Mouse (Mus musculus) left cerebral cortex, adult 11 months (tissue): Measurements from ENCODE around the gene Trip11.

Experiments used
- DNase-seq: peaks from one replicate; pipeline ENCODE4 v3.0.0; 2022; ENCODE audit warnings: low spot score

Gene Trip11

DNA sequence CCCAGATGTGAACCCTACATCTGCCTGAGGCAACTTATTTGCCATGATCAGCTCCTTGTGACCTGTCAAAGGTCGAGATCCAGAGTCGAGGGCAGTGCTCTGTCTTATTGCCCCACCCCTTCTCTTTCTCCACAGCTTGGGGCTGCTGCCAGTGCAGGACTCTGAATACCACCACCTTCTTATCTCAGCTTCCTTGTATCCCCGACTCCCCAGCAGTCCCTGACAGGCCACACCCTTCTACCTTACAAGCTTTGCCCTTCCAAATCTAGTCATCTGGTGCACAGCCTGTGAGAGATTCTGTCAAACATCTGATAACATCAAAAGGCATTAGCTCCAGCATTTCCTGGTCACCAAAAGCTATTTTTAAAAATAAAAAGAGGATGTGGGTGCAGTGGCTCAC lies 91.5 kb downstream of the Trip11 start:
- no peak for DNase-seq

DNA sequence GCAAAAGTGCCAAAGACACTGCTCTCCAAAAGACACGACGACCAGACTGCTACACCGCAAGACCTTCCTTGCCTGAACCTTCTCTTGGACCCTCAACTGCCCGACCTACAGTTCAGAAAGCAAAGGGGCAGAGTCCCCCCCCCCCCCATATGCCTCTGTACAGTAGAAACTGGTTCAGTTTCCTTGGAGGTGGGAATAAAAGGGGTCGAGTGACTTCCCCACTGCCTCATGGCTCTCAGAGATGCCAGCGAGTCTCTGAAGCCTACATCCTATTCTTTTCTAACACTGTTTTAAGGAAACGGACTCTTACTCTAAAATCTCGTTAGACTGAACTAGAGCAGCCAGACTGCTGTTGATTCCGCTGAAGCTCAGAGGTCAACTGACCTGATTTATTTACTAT lies 93.5 kb downstream of the Trip11 start:
- DNase-seq = no peak

DNA sequence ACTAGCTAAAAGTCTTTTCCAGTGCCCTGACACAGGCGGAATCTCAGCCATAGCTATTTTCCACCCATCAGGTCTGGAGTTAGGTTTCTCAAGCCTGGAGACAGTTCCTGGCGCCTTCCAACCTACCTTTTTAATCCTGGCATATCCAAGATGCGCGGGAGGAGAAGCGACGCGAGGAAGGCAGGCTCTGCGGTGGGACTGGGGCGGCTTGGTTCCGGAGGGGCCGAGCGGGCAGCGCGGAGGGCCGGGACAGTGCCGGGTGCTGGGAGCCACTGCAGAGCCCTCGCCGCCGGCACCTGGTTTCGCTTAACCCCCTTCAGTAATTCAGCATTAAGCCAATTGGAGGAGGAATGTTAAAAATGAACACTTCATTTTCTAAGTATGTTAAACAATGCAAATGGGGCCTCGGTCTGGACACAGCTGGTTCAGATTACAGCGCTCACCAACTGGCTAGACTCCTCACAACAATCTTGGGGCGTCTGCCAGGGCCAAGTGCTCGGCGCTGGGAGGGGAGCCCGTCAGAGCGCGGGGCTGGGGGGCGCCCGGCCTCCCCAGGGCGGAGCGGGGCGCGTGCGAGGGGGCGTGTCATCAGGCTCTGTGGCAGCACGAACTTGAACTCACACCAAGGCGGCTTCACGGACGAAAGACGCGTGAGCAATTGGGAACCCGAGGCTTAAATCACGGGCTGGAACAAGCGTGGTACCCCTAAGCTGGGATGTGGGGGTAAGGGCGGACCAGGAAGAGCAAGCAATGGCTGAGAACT lies 94.3 kb downstream of the Trip11 start, which contains the start of gene Fbln5:
TSS of gene Fbln5 (minus strand) at position 448 of the 763 bp plus-strand sequence.
- DNase-seq = no peak

DNA sequence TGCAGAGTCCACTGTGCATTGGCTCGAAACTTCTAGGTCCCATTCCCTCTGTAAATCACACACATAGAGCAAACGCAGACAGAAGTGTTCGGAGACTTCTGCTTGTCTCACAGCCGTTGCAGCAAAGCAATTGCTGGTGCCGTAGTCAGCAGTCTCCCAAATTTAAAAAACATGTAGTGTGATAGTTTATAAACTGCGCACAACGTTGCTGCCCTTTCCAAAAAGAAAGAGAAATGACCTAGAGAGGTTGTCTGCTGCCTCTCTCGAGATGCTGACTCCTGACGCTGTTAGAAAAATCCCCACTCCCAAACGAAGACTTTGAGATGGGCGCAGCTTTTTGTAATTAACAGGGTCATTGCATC lies 94.8 kb downstream of the Trip11 start:
- no peak for DNase-seq

DNA sequence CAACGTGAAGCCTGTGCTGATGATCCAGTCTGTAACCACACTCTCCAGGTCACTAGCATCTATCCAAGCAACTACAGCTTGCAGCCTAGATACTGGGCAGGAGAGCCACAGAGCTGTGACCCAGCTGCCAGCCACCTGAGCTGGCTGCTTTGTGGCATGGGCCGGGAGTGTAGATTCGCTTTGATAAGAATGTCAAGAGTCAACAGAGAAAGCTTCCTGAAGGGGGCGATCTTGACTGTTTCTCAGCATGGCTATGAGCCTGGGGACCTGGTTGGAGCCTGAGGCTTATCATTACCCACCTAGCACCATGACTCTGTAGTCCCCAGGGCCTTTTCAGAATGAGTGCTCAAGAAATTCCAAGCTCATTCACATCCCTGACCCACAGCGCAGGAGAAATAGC lies 96.3 kb downstream of the Trip11 start:
- no peak for DNase-seq

DNA sequence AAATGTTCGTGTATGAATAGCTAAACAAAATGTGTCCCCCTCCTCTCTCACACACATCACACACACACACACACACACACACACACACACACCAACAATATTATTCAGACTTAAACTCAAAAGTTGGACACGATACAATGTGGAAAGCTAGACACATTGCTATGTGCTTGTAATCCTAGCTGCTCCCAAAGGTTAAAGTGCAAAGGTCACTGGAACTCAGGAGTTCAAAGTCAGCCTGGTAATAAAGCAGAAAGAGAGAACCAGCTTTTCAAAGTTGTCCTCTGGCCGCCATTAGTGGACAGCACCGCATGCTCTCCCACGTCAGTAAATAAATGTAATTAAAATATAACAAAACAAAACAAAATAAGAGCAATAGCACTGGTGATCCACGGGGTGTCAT lies 97.3 kb downstream of the Trip11 start:
- DNase-seq = no peak

DNA sequence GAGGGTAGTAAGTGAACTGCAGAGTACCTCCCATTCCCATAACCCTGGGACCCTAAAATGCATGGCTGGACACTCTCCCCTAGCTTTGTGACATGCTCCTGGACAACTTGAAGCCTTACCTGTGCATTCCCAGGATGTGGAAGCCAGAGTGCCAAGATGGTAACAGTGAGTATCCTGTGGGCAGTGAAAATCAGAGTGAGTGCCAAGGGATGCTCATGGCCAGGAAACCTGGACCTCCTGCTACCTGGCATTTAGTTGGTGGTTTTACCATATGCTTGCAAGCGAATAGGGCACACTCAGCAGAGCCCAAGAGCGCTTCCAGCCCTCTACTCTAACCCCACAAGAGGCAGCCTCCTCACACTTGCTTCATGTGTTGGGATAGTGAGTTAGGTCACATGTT lies 98.6 kb downstream of the Trip11 start:
- DNase-seq = no peak

DNA sequence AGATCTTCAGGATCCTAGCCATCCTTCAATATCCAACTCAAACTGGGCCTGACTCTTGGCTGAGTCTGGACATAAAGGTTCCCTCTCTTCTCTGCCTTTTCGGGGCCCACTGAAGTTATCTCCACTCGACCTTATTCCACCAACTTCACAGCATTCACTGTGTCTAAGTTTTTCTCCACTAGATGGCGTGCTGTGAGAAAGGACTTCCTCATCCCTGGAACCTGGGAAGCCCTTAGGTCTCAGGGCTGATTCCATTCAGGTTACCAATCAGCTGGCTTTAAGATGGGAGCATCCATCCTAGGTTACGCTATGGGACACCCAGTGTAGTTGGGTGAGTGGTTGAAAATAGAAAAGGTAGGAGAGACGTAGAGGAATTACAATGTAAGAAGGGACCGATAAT lies 101.9 kb downstream of the Trip11 start:
- no peak for DNase-seq

DNA sequence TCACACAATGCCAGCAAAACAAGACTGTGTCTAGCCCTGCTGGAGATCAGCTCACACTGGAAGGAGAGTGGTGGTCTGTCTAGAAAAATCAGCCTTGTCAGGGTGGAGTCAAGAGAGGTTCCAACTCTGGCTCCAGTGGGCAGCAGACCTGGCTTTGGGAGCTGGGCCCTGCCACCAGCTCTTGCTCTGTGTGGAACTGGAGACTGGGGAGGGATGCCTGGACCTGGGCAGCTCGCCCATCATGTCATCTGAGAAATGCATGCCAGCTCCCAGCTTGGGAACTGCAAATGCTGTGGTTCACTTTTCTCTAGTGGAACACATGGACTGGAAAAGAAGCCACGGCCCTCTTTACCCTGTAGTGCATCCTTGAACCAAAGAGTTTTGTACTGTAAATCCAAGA lies 102.6 kb downstream of the Trip11 start:
- no peak for DNase-seq

DNA sequence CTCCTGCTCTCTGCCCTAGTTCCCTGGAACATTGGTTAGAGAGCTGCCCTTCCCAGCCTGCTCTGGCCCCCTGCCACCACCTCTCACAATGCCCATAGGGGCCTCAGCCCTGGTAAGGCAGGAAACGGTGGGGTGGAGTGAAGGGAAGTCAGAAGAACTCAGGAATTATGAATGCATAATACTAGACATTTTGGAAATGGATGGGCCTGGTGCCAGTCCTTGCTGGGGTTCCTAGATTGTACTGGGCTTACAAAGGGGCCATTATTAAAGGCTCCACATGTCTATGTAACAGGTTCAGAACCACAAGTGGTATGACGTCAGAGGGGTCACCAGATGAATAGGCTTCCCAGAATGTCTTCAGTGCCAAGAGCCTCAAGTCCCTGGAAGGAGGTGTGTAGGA lies 105.7 kb downstream of the Trip11 start:
- no peak for DNase-seq

DNA sequence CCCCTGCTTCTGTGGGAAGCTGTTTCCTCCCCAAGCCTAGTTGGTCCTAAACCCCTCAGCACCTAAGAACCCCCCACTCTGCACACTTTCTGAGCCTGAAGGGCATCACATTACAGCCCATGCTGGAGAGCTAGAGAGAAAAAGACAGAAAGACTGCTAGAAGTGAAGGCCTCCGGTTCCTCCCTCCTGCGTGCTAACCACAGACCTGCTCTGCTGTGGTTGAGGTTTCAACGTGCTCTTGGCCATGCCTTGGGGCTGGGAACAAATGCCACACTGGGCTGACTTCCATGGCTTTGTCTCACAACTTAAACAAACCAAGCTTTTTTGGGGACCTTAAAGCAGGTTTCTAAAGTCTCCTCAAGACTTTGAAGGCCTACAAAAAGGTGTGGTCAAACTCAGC lies 110.6 kb downstream of the Trip11 start:
- DNase-seq = no peak

DNA sequence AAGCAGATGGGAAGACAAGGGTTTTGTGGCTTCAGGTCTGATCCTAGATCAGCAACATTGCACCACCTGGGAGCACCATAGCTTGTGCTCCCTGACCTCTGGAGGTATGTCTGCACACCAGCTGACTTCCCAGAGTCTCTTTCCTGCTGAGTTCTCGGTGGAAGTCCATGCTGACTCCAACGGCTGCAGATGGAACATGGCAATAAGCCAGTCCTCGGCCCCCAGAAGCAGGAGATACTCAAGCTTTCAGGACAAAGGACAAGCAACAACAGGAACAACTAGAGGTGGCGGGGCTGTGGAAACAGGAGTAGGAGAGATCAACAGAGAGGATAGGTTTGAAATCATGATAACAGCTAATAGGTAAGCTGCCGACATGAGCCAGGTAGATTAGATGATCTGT lies 111.3 kb downstream of the Trip11 start:
- no peak for DNase-seq

DNA sequence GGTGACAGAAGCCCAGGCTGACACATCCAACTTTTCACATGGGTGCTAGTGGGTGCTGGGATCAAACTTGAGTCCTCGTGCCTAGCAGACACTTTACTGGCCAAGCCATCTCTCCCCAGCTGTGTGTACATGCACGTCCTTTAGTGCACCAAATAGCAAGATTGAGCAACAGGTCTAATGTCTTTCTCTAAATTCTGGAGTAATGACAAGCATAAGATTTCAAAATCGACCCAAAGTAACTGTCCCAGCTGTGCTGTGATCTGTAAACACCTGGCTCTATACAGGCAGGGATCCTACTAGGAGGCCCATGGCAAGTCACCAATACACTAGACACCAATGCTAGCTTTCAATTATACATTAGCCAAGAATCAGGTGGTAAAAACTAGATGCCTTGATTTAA lies 112.0 kb downstream of the Trip11 start:
- DNase-seq = no peak

DNA sequence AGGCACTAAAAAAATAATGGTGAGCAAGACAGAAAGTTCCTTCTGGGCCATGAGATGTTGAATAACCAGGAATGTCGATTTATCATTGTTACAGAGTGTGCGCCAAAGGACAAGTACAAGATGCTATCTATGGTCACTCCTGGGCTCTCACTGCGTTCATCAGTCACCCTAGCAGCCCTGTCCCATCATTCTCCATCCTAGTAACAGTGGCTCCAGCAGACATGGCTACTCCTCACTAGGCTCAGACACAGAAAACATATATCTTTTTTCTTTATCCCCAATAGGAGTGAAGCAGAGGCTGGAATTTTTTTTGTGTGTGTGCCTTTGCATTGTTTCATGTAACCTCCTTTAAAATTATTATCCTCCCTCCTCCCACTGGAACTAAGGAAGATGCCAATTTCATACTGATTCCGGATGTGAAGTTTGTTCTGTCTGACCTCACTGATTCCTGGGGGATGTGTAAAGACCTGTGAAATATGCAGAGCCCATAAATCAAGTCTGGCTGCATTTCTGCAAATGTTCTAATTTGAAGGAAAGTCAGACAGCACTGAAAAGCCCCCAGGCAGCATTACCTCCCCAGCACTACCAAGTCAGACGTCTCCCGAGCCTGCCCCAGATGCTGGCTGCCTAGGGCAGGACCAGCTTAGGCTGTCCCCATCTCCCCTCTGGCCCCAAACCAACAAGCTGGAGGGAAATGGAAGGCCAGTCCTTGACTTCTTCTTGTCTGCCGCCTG lies 114.7 kb downstream of the Trip11 start:
- no peak for DNase-seq

DNA sequence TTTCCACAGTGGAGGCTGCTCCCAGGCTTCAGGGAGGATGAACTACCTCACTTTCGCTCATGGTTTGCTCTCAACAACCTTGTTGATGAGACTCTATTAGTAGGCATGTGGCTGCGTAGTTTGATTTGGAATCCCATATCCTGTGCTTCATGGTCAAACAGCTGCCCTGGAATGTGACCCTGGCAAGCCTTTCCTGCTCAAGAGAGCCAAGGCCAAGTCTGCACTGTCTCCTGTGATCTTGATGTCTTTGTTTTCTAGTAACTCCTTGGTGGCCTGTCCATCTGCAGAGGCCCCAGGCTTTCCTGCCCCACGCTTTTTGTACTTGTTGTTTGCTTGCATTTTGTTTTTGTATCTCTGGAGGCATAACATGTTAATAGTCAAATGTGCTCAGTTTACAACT lies 118.6 kb downstream of the Trip11 start:
- no peak for DNase-seq

DNA sequence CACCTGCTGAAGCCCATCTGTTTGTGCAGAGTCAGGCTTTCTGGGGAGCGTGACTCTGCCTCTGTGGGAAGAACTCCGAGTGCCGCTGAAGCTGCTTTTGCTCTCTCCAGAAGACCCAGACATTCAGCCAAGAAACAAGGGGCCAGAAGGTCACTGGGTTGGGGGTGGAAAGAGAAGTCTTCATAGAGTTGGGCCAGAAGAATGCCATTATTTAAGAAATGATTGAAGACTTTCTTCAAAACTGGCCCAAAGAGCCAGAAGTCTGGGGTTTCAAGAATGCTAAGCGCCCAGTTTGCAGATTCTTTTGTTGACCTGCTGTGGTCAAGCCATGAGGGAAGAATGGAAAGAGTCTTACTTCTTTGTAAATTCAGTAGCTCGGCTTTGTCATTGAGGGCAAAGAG lies 119.8 kb downstream of the Trip11 start:
- no peak for DNase-seq

DNA sequence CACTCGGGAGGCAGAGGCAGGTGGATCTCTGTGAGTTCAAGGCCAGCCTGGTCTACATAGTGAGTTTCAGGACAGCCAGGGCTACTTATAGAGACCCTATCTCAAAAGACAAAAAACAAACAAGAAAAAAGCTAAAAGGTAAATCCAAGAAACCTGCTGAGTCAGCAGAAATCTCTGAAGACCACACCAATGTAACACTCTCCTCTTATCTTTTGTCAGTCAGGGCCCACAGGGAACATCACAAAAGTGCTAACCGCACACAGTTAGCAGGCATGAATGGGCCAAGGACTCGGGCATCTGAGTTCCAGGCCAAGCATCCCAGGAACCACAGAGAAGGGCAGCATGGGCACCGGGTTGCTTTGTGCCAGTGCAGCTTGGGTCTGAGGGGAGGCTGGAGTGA lies 120.4 kb downstream of the Trip11 start:
- DNase-seq = no peak

DNA sequence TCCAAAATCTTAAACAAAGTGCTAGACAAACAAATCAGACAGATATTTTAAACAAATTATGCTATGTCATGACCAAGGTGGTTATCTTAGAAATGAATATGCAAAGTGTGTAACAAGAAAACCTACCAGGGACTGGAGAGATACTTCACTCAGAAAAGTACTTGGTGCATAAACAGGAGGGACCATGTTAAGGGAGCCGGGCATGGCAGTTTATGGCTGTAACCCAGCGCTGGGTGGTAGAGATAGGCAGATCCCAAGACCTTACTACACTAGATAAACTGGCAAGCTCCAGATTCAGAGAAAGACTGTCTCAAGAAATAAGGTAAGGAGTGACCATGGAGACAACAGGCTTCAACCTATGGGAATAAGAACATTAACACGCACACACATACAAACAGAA lies 123.3 kb downstream of the Trip11 start:
- DNase-seq = no peak

DNA sequence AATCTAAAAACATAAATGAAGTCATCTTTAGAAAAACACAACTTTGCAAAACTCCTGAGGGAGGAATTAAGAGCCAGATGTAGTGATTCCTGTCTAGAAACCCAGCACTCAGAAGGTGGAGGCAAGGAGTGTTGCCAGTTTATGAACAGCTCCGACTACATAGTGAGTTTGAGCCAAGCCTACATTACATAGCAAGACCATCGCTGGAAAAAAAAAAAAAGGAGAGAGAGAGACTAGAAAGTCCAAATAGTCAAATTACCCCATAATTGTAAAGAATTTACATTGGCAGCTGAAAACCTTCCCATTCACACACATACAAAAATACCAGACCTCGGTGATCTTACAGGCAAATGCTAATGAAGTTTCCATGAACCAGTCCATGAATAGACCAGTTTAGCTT lies 123.8 kb downstream of the Trip11 start:
- no peak for DNase-seq
